Mouse (Mus musculus): ENCODE data around the gene Wdr83os. TPM values are rescaled to one million over a fixed set of nuclear protein-coding genes. Genes with fewer than 3 reads are reported as not detected.

Wdr83os gene
- total and polyA plus RNA-seq, 3 experiments = 40.9 to 103 (median 43.5) TPM

DNA sequence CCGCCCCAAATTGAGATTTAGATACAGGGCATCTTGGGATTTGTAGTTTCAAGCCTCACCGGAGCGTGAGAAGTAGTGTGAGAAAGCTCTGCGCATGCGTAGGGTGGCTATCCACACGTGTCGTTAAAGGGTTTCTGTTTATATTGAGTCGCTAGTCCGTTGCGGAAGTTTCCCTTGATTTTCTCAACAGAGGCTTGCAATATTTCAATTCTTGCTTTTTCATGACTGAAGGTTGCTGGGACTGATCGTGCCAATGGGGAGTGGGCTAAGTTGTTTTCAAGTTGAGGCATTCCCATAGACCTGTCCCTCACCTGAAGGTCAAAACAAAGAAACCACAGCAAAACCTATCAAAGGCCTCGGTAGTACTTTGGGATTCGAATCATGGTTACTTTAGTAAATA, 45.8 kb upstream of the Wdr83os start:
- Histone ChIP-seq H3K36me3 (replicated peaks in 1 of 2; ENCODE audit: control insufficient read depth in 1 of 2, insufficient read depth in 1 of 2, low read length in 1 of 2) (peaks cover 32 to 44% of the 10 kb centered on the region in 2 experiments), H3K4me2 (ENCODE audit: insufficient read depth, low read depth, poor library complexity, severe bottlenecking) (peak overlapping the region; percentile 93), H3K4me1 (ENCODE audit: control insufficient read depth in 1 of 2, insufficient read depth in 2 of 2) (peaks cover under 1 to 35% of the 10 kb centered on the region in 2 experiments; a peak in 3 of 4 replicates), H3K9ac (ENCODE audit: insufficient read depth, low read depth) (peak overlapping the region; percentile 72), H3K27me3 (replicated peaks) (no peaks in the 10 kb centered on the region), H3K9me3 (replicated peaks; ENCODE audit: low read length) (no peaks in the 10 kb centered on the region), H3K4me3 (replicated peaks in 1 of 3; ENCODE audit: low read depth in 2 of 3, low read length in 2 of 3, poor library complexity in 1 of 3) (peak overlapping the region; percentile 6 to 90 (median 31)), H3K79me2 (replicated peaks; ENCODE audit: control insufficient read depth, extremely low read depth, insufficient read depth, poor library complexity, severe bottlenecking) (peaks cover 38% of the 10 kb centered on the region), H3K27ac (ENCODE audit: insufficient read depth, low read depth) (no peak overlapping the region)
- TF ChIP-seq ELF1 (IDR thresholded peaks at IDR 0.05; ENCODE audit: low read depth, low read length) (no peak), CHD2 (IDR thresholded peaks at IDR 0.05; ENCODE audit: low read length) (peak; percentile 7; the same call in 1 of the 2 replicates), HCFC1 (IDR thresholded peaks at IDR 0.05; ENCODE audit: low read depth, low read length) (peak; percentile 76), MYC (IDR thresholded peaks at IDR 0.05; ENCODE audit: low read depth, low read length) (peak; percentile 58; the same call in 1 of the 2 replicates), ZKSCAN1 (IDR thresholded peaks at IDR 0.05; ENCODE audit: borderline replicate concordance, low read depth, low read length) (no peak), MXI1 (IDR thresholded peaks at IDR 0.05; ENCODE audit: low read depth, low read length) (peak; percentile 61), POLR2A (IDR thresholded peaks at IDR 0.05; ENCODE audit: low read depth, low read length) (peak; percentile 44; the same call in 1 of the 2 replicates), SIN3A (IDR thresholded peaks at IDR 0.05; ENCODE audit: low read length) (peak; percentile 79), MAX (IDR thresholded peaks at IDR 0.05; ENCODE audit: low read length) (peak; percentile 80), BHLHE40 (IDR thresholded peaks at IDR 0.05; ENCODE audit: low read depth, low read length) (peak; percentile 85), RAD21 (IDR thresholded peaks at IDR 0.05; ENCODE audit: low read depth, low read length) (no peak), SMC3 (IDR thresholded peaks at IDR 0.05; ENCODE audit: low read depth, low read length) (no peak), NRF1 (IDR thresholded peaks at IDR 0.05; ENCODE audit: low read depth, low read length) (peak; percentile 88), POLR2AphosphoS2 (IDR thresholded peaks at IDR 0.05; ENCODE audit: low read depth, low read length) (peak; percentile 79; the same call in 1 of the 2 replicates), MAZ (IDR thresholded peaks at IDR 0.05; ENCODE audit: low read depth, low read length) (no peak)
- dilution Hi-C loops (cut with MboI; ENCODE audit: extremely low pct_ligation_motif_present, extremely low pct_unique_long_range_greater_than_20kb, low sequenced_read_pairs) = no loop called here
- in situ Hi-C loops (cut with MboI; ENCODE audit: low pct_ligation_motif_present, low pct_unique_long_range_greater_than_20kb, low sequenced_read_pairs) = no loop called here
- peak; percentile 82 for DNase-seq (ENCODE audit: extremely low read depth)

DNA sequence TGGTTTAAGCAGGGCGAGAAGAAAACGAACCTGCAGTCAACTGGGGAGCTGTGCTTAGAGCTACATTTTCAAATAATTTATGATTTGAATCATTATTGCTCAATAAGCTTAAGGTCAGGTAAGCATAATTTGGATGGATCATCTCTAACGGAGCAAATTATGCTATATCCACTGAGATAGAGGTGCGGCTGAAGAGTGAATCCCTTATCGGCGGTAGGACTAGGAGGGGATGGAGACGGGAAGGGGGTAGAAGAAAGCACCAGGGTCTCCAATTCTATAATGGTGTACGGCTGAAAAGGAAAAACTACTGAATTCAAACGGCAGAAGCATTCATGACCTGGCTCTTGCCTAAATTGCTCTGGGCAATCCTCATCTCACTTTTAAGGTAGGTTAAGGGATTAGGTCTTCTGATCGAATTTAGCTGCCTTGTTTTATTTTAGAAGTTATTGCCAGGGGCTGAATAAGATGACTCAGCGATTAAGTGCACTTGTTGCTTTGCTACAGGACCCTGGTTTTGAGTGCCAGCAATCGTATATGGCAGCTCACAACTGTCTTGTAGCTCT, 45.3 kb upstream of the Wdr83os start:
- TF ChIP-seq TCF12 (IDR thresholded peaks at IDR 0.05; ENCODE audit: low read depth, low read length) (peak; percentile 23; the same call in 1 of the 2 replicates), CTCF (conservative IDR thresholded peaks at IDR 0.05 in 1 of 2, IDR thresholded peaks at IDR 0.05 in 1 of 2; ENCODE audit: low read depth in 2 of 2, low read length in 2 of 2) (no peak), IRF4 (IDR thresholded peaks at IDR 0.05; ENCODE audit: low read depth, low read length) (no peak), CHD2 (IDR thresholded peaks at IDR 0.05; ENCODE audit: low read length) (peak; percentile 36; the same call in 1 of the 2 replicates), EP300 (IDR thresholded peaks at IDR 0.05; ENCODE audit: low read length) (0 out of 2 replicates have a peak, but pooled peaks have one; percentile 19), UBTF (IDR thresholded peaks at IDR 0.05; ENCODE audit: low read depth, low read length) (no peak), USF1 (IDR thresholded peaks at IDR 0.05; ENCODE audit: low read depth, low read length) (no peak), MAFK (IDR thresholded peaks at IDR 0.05; ENCODE audit: insufficient replicate concordance, low read length) (peak; percentile 85), NELFE (IDR thresholded peaks at IDR 0.05; ENCODE audit: low read depth, low read length) (no peak), NRF1 (IDR thresholded peaks at IDR 0.05; ENCODE audit: low read depth, low read length) (no peak), MXI1 (IDR thresholded peaks at IDR 0.05; ENCODE audit: low read depth, low read length) (no peak), POLR2AphosphoS2 (IDR thresholded peaks at IDR 0.05; ENCODE audit: low read depth, low read length) (peak; percentile 87; the same call in 1 of the 2 replicates), ZMIZ1 (IDR thresholded peaks at IDR 0.05; ENCODE audit: low read depth, low read length) (no peak), GABPA (IDR thresholded peaks at IDR 0.05; ENCODE audit: insufficient replicate concordance, low read depth, low read length) (no peak)
- Histone ChIP-seq H3K79me2 (replicated peaks; ENCODE audit: control insufficient read depth, extremely low read depth, insufficient read depth, poor library complexity, severe bottlenecking) (peaks cover 38% of the 10 kb centered on the region), H3K4me1 (ENCODE audit: control insufficient read depth in 1 of 2, insufficient read depth in 2 of 2) (peaks cover 3 to 35% of the 10 kb centered on the region in 2 experiments; a peak in 3 of 4 replicates), H3K9me3 (replicated peaks; ENCODE audit: low read length) (no peaks in the 10 kb centered on the region), H3K27me3 (replicated peaks) (no peaks in the 10 kb centered on the region), H3K9ac (ENCODE audit: insufficient read depth, low read depth) (peak overlapping the region; percentile 72), H3K4me2 (ENCODE audit: insufficient read depth, low read depth, poor library complexity, severe bottlenecking) (peak overlapping the region; percentile 93), H3K4me3 (replicated peaks in 1 of 3; ENCODE audit: low read depth in 2 of 3, low read length in 2 of 3, poor library complexity in 1 of 3) (peak overlapping the region; percentile 66 to 90 (median 88)), H3K36me3 (replicated peaks in 1 of 2; ENCODE audit: control insufficient read depth in 1 of 2, insufficient read depth in 1 of 2, low read length in 1 of 2) (peaks cover 27 to 44% of the 10 kb centered on the region in 2 experiments), H3K27ac (ENCODE audit: insufficient read depth, low read depth) (peak overlapping the region; percentile 78)
- dilution Hi-C loops (cut with MboI; ENCODE audit: extremely low pct_ligation_motif_present, extremely low pct_unique_long_range_greater_than_20kb, low sequenced_read_pairs) = no loop called here
- DNase-seq (ENCODE audit: extremely low read depth) = no peak
- in situ Hi-C loops (cut with MboI; ENCODE audit: low pct_ligation_motif_present, low pct_unique_long_range_greater_than_20kb, low sequenced_read_pairs) = no loop called here
